In the genomic region with DNA sequence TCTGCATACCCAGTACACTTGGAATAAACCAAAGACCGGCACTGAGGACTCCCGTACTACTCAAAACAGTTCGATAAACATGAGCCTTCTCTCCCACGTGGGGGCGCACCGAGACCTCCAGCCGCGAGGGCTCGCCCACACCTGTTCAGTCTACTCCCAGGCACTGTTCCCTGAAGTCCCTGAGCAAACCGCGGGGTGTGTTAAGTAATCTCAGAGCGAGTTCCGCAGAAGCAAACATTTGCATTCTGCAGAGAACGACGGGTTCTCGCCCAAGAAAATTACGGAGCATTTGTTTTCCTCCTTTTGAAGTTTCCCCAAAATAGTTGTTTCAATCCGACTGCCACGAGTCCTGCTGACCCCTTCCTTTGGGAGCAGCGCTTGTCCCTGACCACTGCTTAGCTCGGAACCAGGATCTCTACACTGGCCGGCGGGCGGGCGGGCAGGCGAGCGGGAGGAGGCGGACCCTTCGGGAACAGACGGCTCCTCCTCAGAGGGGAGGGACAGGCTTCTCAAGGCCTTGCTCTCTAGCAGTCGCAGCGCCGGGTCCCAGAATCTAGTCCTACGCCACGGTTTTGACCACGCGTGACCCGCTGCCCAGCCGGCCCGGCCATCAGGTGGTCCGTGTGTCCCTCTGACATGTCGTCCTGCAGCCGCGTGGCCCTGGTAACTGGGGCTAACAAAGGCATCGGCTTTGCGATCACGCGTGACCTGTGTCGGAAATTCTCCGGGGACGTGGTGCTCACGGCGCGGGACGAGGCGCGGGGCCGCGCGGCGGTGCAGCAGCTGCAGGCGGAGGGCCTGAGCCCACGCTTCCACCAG, we compare ENCODE assay signal across 8 mouse cellular contexts. TPM values are rescaled to one million over a fixed set of nuclear protein-coding genes. Genes with fewer than 3 reads are reported as not detected.
DNase-seq lines count a peak whose midpoint lies in the region; ATAC-seq lines count a peak whose summit lies in the region.

TSS of gene Cbr3 (plus strand) at position 527 of the 819 bp plus-strand sequence.

- ATAC-seq in intestine, embryonic 14.5 days (replicated peaks; ENCODE audit: low FRiP score, low TSS enrichment, low read depth) = peak; percentile 86
- ATAC-seq in megakaryocyte-erythroid progenitor cell, adult 5-6 weeks (replicated peaks; ENCODE audit: low FRiP score, low TSS enrichment, poor library complexity, severe bottlenecking) = peak; percentile 53

- H3K4me1 ChIP-seq in intestine, embryonic 14.5 days (replicated peaks; ENCODE audit: control insufficient read depth, insufficient read depth, low read length) = peaks cover 8% of the 10 kb centered on the region; the same call in 1 of the 2 replicates

- H3K9me3 ChIP-seq in intestine, embryonic 14.5 days (ENCODE audit: control insufficient read depth, low read length) = no peaks in the 10 kb centered on the region

- H3K36me3 ChIP-seq in intestine, embryonic 14.5 days (ENCODE audit: control insufficient read depth, insufficient read depth, low read length) = no peaks in the 10 kb centered on the region

- peaks cover 46% of the 10 kb centered on the region for H3K27me3 ChIP-seq in intestine, embryonic 14.5 days (replicated peaks; ENCODE audit: control insufficient read depth, insufficient read depth, low read length)

- WGBS in intestine, embryonic 14.5 days = under 1% methylated on average over 63 of the region's 63 CpGs

- H3K4me3 ChIP-seq in intestine, embryonic 14.5 days (ENCODE audit: low read depth, low read length) = peak within 1 kb of the TSS; percentile 39

- intact Hi-C loops in gastrocnemius, postnatal 36 days (cut with DNase I) = loop anchor here (10.0 kb wide), 1 partner anchor 82 kb away; no protein-coding TSS in a partner anchor
- intact Hi-C loops in left cerebral cortex, postnatal 25 days (cut with DNase I) = no loop called here

- no peak within 1 kb of the TSS for H3K27ac ChIP-seq in intestine, embryonic 14.5 days (ENCODE audit: low read depth)

- H3K4me2 ChIP-seq in intestine, embryonic 14.5 days (ENCODE audit: low read length) = peak within 1 kb of the TSS; percentile 88

- peak within 1 kb of the TSS; percentile 29 for H3K9ac ChIP-seq in intestine, embryonic 14.5 days (ENCODE audit: low read length)

- peak; percentile 83 to 94 for DNase-seq in adrenal gland, adult (ENCODE audit: inconsistent age in 2 of 2, low spot score in 1 of 2)
- DNase-seq in embryo, embryonic 11 days = peak; percentile 76
- DNase-seq in gastrocnemius, postnatal 36 days = peak; percentile 65 to 69
- peak; percentile 83 for DNase-seq in intestine, embryonic 14.5 days (ENCODE audit: low spot score)
- DNase-seq in left cerebral cortex, postnatal 25 days (ENCODE audit: low spot score in 2 of 2) = peak; percentile 74 to 82
- DNase-seq in right cerebral cortex, postnatal 36 days (ENCODE audit: low spot score in 2 of 2) = peak; percentile 68 to 82
- DNase-seq in urinary bladder, postnatal 36 days (ENCODE audit: low spot score in 2 of 2) = peak; percentile 69 to 74

RNA-seq across cellular contexts. Expression of gene Cbr3, which starts in this region (rescaled TPM):
- 1 to 10 TPM; 1.3 to 1.8 TPM for total RNA-seq in gastrocnemius, postnatal 36 days (2021)
- 1.7 and 1.9 TPM in 2 replicates for polyA plus RNA-seq in intestine, embryonic 14.5 days (2014; fragmentation: Nextera tagmentation; extraction: Ambion mirVana)
- total RNA-seq in left cerebral cortex, postnatal 25 days (2021) = 10 to 100 TPM; 16.0 to 19.9 TPM
- 1.5 TPM in 1 of 2 replicates, not detected in the other for total RNA-seq in megakaryocyte-erythroid progenitor cell, adult 5-6 weeks (2014; fragmentation: Nextera tagmentation)
- total RNA-seq in megakaryocyte-erythroid progenitor cell, adult 5-6 weeks (2017) = not detected in 2 replicates

Comparison
In these comparisons a context has a peak if more than half of its experiments do, and no peak if none do; other contexts are left out.
1. RNA of gene Cbr3 (total RNA-seq): 16.0 to 19.9 TPM in left cerebral cortex, postnatal 25 days; 1.3 to 1.8 TPM in gastrocnemius, postnatal 36 days and 1.5 TPM in megakaryocyte-erythroid progenitor cell, adult 5-6 weeks; every median in the first group is over 4 times any median in the second.
2. Peak in every context shown above with its lines, with median percentiles within 50 percentile points of each other: DNase-seq.